Mouse (Mus musculus): ENCODE results near the gene Hnrnpl.

The Hnrnpl gene

GRCm38 (mm10) chr7:28812436-28812835, 4.1 kb downstream of the Hnrnpl start:
- no peak for DNase-seq (ENCODE audit: low read depth, low spot score)

GRCm38 (mm10) chr7:28812949-28813348, 4.6 kb downstream of the Hnrnpl start:
- DNase-seq (ENCODE audit: low read depth, low spot score): no peak

GRCm38 (mm10) chr7:28814306-28815034, 6.1 kb downstream of the Hnrnpl start:
- DNase-seq (ENCODE audit: low read depth, low spot score): no peak

GRCm38 (mm10) chr7:28815230-28815629, 6.9 kb downstream of the Hnrnpl start:
- no peak for DNase-seq (ENCODE audit: low read depth, low spot score)

GRCm38 (mm10) chr7:28816201-28816600, 7.9 kb downstream of the Hnrnpl start:
- no peak for DNase-seq (ENCODE audit: low read depth, low spot score)

- no peak for DNase-seq (ENCODE audit: low read depth, low spot score)
These were observed 8.6 kb downstream of the Hnrnpl start for GRCm38 (mm10) chr7:28816920-28817319.

- no peak for DNase-seq (ENCODE audit: low read depth, low spot score)
These were observed 9.2 kb downstream of the Hnrnpl start for GRCm38 (mm10) chr7:28817524-28817923.

GRCm38 (mm10) chr7:28817957-28818356, 9.6 kb downstream of the Hnrnpl start:
- no peak for DNase-seq (ENCODE audit: low read depth, low spot score)

- no peak for DNase-seq (ENCODE audit: low read depth, low spot score)
These were observed 10.1 kb downstream of the Hnrnpl start for GRCm38 (mm10) chr7:28818436-28818835.

GRCm38 (mm10) chr7:28818861-28819452, 10.6 kb downstream of the Hnrnpl start:
- DNase-seq (ENCODE audit: low read depth, low spot score): no peak

GRCm38 (mm10) chr7:28819571-28819970, 11.2 kb downstream of the Hnrnpl start:
- DNase-seq (ENCODE audit: low read depth, low spot score): no peak

- no peak for DNase-seq (ENCODE audit: low read depth, low spot score)
These were observed 12.3 kb downstream of the Hnrnpl start for GRCm38 (mm10) chr7:28820358-28821260.

GRCm38 (mm10) chr7:28821261-28821831, 13.0 kb downstream of the Hnrnpl start:
- no peak for DNase-seq (ENCODE audit: low read depth, low spot score)

GRCm38 (mm10) chr7:28822556-28822955, 14.2 kb downstream of the Hnrnpl start:
- DNase-seq (ENCODE audit: low read depth, low spot score): no peak

GRCm38 (mm10) chr7:28822993-28823903, 14.9 kb downstream of the Hnrnpl start:
- DNase-seq (ENCODE audit: low read depth, low spot score): no peak

GRCm38 (mm10) chr7:28823932-28824331, 15.6 kb downstream of the Hnrnpl start:
- no peak for DNase-seq (ENCODE audit: low read depth, low spot score)

- peak; percentile 83 for DNase-seq (ENCODE audit: low read depth, low spot score)
These were observed 16.8 kb downstream of the Hnrnpl start, which contains the start of gene Ech1 for GRCm38 (mm10) chr7:28824941-28825685. Ech1 (plus strand) TSS chr7:28825217.

- no peak for DNase-seq (ENCODE audit: low read depth, low spot score)
These were observed 17.5 kb downstream of the Hnrnpl start for GRCm38 (mm10) chr7:28825686-28826401.

- no peak for DNase-seq (ENCODE audit: low read depth, low spot score)
These were observed 18.0 kb downstream of the Hnrnpl start for GRCm38 (mm10) chr7:28826402-28826772.
